Mouse (Mus musculus) spleen, postnatal 10 days (tissue): ENCODE results near the gene Gsta2.
"Not testable (repeated sequence)": the region's sequence is repeated elsewhere in the genome, so short reads cannot be mapped to it uniquely, and the experiment has no call there.

Experiments used
- DNase-seq, 2 experiments: peaks; one replicate each; pipeline ENCODE4 v3.0.0; 2021 to 2022; ENCODE audit warnings: low spot score in 2 of 2

The Gsta2 gene

DNA sequence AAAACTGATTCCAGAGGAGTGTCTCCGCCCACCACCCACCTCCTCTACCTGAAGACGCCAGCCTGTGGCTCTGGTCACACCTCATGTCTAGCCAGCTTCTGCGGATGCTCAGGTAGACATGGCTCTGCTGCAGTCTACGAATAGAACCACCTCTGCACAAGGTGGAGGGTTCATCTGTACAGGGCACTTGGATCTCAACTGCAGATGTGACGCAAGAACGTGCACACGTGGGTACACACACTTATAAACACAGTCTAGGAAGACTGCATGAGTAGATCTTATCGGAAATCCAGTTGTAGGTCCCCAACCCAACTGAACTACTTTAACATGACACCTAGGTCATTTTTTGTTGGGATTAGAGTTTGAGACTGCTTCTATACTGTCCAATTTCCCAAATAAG, at the start of gene Gsta2:
Gsta2 (minus strand) TSS at position 178 of the 400 bp plus-strand sequence.
- no peak for DNase-seq

- DNase-seq = no peak
These were observed 46.0 kb upstream of the Gsta2 start for GRCm38 (mm10) chr9:78401596-78401995.

DNA sequence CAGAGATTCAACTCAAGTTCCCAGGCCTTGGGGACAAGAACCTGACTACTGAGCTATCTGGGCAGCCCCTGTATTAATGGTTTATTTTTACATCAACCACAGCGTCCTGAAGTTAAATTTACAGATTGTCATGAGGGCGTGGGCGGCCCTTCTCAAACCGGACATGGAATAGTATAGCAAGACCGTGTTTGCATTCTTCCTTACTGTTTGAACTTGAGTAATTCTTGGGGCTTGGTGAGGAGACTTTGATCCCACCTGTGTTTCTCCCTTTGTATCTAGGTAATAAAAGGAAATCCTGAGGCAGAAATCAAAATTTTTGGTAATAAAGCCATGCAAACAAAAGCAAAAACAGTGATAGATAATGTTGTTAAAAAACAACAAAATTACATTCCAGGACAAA, 45.0 kb upstream of the Gsta2 start:
- no peak for DNase-seq

DNA sequence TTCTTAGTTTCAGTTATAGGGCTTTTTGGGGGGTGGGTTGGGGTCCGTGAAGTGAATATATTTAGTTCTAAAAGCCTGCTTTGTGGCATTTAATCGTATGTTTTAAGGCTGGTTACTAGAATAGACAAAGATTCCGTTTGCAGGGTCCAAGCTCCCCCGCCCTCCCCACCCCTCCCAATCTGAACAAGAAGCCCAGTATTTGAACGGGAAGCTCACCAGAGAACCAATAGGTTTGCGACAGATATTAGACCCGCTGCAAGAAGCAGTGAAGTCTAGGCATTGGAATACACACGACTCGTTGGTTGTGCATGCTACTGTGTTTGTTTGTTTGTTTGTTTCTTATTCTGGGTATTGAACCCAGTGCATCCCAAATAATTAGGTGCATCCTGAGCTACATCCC, 40.9 kb upstream of the Gsta2 start:
- no peak for DNase-seq

GRCm38 (mm10) chr9:78395630-78396351, 40.2 kb upstream of the Gsta2 start, which contains the start of gene Ddx43:
TSS of gene Ddx43 (plus strand) at chr9:78395777.
- peak in 1 of 2 experiments; percentile 30 for DNase-seq

DNA sequence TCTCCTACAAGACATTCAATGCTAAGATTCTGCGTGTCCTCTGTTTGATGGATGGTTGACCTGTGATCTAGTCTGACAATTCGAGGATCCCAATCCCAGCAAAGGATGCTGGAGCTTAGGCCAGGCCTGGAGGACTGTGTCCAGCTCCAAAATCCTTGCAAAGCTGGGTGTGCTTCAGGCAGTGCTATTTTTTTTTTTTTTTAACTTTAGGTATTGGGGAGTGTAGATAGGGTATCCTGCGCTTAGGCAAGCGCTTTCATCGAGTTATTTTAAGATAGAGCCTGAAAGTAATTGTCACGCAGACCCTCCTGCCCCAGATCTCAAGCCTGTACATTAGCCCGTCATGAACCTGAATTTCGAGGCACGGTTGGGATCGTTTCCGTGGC, 39.6 kb upstream of the Gsta2 start:
- DNase-seq = no peak

DNA sequence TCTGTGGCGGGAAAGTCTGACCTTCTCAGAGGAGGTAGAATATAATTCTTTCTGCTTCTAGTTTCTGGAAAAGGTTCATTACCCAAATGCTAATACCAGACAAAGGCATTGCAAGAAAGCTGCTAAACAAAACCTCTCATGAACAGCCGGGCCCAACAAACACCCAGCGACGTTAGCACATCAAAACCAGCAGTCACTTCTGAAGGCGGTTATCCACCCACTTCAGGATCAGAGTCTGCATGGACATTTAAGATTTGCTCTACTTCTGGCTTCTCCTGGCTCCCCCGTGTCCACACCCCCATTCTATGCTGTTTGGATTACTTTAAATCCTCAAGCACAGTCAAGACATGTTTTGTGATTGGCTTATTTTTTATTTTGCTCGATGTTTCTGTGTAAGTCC, 39.0 kb upstream of the Gsta2 start:
- no peak for DNase-seq

DNA sequence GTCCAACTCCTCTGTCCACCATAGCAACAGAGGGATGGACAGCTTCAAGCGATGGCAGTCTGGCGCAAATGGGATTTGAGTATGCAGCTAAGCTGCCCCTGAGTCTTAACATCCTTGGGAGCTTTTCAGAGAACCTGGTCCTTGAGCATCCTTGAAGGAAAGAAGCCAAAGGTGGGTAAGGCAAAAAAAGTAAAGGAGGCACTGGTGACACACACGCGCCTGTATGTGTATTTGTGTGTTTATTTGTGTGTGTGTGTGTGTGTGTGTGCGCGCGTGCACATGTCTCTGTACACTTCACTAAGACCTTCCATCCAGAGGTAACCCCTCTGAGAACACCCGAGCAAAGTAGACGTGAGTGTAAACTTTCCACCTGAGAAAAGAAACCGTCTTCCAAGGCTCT, 38.2 kb upstream of the Gsta2 start:
- DNase-seq = no peak

- no peak for DNase-seq
These were observed 34.4 kb upstream of the Gsta2 start for GRCm38 (mm10) chr9:78389981-78390380.

DNA sequence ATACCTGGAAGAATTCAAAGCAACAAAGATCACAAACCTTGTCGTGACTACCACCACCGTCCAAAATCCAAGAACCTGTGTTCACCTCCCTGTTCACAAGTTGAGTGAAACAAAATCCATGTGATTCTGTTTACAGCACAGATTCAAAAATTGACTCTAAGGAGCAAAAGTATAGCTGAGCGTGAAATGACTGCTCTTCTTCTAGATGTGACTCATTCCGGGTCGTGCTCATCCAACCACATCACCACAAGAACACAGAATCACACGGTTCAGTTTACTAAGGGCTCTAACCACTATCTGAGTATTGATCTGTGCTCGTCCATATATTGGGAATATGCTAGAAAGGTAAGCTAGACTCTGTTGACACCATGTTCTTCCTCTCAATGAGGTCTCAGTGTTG, 31.4 kb upstream of the Gsta2 start:
- DNase-seq = no peak

DNA sequence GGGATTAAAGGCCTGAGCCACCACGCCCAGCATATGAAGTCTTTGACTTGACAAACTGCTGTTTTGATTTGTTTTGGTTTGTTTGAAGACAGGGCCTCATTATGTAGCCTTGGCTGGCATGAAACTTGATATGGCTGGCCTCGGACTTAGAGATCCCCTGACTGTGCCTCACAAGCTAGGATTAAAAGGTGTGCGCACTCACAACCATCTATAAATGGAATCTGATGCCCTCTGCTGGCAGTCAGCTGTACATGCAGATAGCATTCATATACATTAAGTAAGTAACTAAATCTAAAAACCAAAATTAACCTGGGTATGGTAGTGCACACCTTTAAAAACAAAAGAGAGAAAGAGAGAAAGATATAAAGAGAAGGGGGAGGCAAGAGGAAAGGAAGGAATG, 30.3 kb upstream of the Gsta2 start:
- peak in 1 of 2 experiments; percentile 14 for DNase-seq

- peak in 1 of 2 experiments; percentile 15 for DNase-seq
These were observed 22.7 kb upstream of the Gsta2 start, which contains the start of gene Ooep for GRCm38 (mm10) chr9:78378113-78378785. TSS of gene Ooep (minus strand) at chr9:78378725.

- DNase-seq = no peak
These were observed 22.0 kb upstream of the Gsta2 start for GRCm38 (mm10) chr9:78377546-78377945.

DNA sequence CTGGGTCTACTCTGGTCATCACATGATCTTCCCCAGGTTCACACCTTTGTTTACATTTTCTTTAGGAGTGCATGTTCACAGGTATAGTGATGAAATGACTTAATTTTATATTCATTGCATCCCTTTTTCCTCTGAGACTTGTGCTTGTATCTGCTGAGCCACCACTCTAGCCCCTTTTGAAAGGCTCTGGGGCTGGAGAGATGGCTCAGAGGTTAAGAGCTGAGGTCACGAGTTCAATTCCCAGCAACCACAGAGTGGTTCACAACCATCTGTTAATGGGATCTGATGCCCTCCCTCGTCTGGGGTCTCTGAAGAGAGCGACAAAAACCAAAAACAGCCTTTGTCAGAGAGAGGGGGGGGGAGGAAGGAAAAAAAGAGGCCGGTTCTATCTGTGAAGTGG, 19.9 kb upstream of the Gsta2 start:
- DNase-seq = no peak

DNA sequence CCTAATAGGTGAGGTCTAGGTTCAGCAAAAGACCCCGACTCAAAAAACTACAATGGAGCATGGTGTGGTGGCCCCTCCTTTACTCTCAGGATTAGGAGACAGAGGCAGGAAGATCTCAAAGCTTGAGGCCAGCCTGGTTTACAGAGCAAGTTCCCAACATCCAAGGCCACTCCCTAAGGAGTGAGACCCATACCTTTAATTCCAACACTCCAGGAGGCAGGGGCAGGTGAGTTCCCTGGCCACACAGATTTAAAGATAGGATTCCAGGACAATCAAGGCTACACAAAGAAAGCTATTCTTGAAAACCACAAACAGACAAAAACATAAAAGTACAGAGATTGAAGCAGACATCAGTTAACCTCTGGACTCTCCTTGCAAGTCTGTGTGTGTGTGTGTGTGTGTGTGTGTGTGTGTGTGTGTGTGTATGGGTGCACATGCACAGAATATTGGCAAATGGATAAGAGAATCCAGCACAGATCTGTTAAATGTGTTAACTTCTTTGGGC, 19.3 kb upstream of the Gsta2 start:
- no peak for DNase-seq

GRCm38 (mm10) chr9:78374397-78374796, 18.8 kb upstream of the Gsta2 start:
- no peak for DNase-seq

GRCm38 (mm10) chr9:78372827-78373504, 17.4 kb upstream of the Gsta2 start:
- DNase-seq = no peak

GRCm38 (mm10) chr9:78371441-78371840, 15.9 kb upstream of the Gsta2 start:
- DNase-seq = no peak

DNA sequence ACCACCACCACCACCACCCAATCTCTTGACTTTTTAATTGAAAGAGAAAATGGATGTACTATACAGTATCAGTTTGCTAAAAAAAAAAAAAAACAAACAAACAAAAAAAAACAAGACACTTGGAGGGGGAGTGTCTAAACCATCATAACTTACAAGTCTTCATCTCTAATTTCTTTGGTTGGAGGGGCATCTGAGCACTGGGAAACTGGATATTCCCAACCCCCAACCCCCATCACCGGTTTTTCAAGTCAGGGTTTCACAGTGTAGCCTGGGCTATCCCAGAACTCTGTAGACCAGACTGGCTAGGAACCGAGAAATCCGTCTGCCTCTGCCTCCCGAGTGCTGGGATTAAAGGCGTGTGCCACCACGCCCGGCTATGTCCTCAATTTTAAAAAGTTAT, 14.2 kb upstream of the Gsta2 start:
- no peak for DNase-seq

DNA sequence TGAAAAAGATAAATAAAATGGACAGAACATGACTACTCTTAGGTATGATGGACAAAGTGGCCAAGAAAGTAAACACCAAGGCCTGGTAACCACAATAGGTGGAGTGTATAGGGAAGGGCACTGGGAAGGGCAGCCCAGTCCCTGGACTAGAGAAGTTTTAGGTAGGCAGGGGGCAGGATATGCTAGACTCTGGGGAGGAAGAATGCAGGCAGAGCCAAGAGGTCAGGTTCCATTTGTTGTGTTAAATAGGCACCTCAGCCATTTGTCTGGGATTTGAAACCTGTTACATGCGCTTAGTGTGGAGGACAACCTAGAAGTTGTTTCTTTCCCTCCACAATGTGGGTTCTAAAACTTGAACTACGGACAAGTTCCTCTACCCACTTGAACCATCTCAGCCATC, 13.8 kb upstream of the Gsta2 start:
- no peak for DNase-seq

- no peak for DNase-seq
These were observed 13.2 kb upstream of the Gsta2 start for GRCm38 (mm10) chr9:78368671-78369293.

- not testable (repeated sequence) for DNase-seq
These were observed 12.4 kb upstream of the Gsta2 start, which contains the start of gene Dppa5a for GRCm38 (mm10) chr9:78367959-78368358. TSS of gene Dppa5a (minus strand) at chr9:78368177.
